Mouse (Mus musculus) frontal cortex, postnatal 14 days (tissue): ENCODE measurements around the gene Map2k4.

Experiments
- DNase-seq, 2 experiments: peaks; one replicate each; pipeline ENCODE4 v3.0.0; 2022; ENCODE audit warnings: low spot score in 2 of 2

The Map2k4 gene

GRCm38 (mm10) chr11:65712754-65713306, 75.3 kb downstream of the Map2k4 start:
- DNase-seq = no peak

GRCm38 (mm10) chr11:65706784-65707183, 81.3 kb downstream of the Map2k4 start:
- DNase-seq = no peak

DNA sequence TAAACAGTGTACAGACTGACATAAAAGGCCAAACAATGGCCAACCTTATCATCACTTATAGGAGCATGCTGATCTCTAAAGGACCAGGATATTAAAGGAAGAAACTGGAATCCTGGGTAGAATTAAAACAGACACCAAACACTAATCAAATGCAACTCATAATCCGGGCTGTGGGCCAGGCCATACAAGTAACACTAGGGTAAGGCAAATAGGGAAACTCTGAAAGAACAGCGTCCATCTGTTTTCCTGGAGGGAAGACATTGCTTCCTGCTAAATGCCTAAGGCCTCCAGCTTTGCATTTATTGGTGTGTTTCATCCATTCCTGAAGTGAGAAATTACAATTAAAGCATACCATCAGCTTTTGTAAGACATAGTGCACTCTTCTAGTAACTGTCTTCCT, 81.9 kb downstream of the Map2k4 start:
- no peak for DNase-seq

DNA sequence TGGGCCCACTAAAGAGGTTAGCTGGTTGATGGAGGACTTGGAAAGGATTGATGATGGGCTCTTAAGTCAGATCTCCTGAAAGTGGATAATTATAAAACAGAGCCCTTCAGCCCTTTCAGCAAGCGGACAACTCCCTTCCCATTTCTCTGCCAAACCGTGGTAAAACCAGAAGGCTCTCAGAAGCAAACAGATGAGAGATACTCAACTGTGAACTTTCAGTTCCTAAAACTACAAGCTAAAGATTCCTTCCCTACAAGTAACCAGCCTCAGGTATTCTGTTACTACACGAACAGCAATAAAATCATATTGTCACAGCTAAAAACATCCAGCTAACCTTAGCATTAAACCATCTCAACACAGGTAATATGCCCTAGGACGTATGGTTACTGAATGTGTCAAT, 83.2 kb downstream of the Map2k4 start:
- no peak for DNase-seq

- peak in 1 of 2 experiments; percentile 32 for DNase-seq
These were observed 109.2 kb downstream of the Map2k4 start for GRCm38 (mm10) chr11:65678824-65679402.

DNA sequence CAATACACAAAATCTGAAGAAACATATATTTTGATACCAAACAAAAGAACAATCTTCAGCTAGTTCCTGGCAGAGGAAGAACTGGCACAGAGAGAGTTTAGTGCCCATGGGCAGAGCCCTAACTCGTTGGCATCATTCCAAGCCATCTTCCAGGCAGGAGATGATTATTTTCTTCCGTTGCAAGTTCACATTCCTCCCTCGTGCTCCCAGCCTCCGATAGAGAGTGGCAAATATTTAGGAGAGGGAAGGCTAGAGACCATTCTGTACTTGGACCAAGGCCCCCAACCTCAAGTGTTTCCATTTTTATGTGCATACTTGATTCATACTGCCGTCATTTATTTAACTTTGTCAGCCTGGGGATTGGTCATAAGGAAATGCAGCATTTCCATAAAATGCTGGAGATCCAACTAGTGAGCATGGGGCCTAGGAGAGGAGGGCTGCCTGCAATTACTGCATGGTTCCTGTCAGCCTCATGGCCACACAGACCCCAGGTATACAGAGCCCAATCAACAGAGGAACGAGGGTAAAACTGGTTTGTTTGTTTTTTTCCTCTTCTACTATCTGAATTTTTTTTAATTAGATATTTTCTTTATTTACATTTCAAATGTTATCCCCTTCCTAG, 120.6 kb downstream of the Map2k4 start:
- DNase-seq = no peak

- DNase-seq = no peak
These were observed 123.2 kb downstream of the Map2k4 start for GRCm38 (mm10) chr11:65664903-65665302.

DNA sequence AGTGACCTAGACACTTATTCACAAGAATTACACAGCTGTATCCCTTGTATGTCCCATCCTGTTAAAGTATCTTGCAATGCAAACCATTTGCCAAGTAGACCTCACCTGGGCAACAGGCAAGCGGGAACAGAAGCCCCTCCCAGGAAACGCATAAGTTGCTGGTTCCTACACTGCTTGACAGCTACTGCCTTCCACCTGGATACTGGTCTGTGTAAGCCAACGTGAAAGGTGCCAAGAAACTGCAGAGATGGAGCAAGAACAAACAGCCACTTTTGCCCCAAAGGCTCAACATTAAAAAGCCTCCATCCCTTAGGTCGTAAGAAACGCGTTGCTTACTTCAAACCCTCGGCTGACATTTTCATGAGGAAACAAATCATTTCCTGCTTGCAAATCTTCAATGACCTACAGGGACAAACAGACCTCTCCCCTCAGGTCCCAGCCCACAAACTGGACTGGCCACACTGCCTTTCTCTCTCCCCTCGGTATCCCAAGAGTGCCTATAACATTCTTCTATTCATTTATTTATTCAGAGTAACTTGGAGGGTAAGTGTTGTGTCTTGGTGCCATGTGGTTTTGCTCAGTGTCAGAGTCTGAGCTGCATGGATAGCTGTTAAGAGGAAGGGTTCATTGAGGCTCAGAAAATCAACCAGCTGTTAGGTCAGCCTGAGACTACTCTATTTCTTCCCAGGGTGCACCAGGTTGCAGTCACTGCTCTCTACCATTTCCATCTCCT, 126.1 kb downstream of the Map2k4 start:
- no peak for DNase-seq

DNA sequence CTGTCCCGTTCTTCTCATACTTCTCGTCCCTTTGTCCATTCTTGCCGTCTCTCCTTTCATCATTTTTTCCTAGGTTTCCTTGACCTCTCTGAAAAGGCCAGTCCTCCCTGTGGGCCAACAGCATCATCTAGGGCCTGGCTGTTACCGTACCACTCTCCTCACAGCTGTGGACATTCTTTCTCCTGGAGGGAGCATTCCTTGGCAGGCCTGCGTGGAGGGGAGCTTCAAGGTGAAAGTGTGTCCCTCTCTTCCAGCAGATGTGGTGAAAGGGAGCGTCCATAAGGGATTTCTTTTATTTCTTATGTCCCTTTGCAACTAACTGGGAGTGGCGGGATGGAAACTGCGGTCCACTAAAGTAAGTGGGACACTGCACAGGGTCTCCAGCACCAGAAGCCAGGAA, 134.2 kb downstream of the Map2k4 start:
- DNase-seq = no peak

- DNase-seq = no peak
These were observed 136.7 kb downstream of the Map2k4 start for GRCm38 (mm10) chr11:65651426-65651825.

GRCm38 (mm10) chr11:65649956-65650715, 138.0 kb downstream of the Map2k4 start:
- DNase-seq = no peak

DNA sequence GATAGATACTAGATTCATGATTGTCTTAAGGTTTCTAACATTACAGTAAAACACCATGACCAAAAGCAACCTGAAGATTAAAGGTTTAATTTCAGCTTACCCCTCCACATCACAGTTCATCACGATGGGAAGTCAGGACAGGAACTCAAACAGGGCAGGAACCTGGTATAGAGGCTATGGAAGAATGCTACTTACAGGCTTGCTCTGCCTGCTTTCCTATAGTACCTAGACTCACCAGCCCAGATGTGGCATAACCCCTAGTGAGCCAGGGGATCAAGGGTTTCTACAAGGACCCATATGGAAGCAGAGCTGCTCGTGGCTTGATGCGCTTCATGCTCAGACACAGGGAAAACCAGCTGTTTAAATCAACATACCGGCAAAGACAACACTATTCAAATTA, 138.6 kb downstream of the Map2k4 start:
- DNase-seq = no peak

GRCm38 (mm10) chr11:65646314-65646713, 141.8 kb downstream of the Map2k4 start:
- no peak for DNase-seq

GRCm38 (mm10) chr11:65644539-65644938, 143.6 kb downstream of the Map2k4 start:
- DNase-seq = no peak

DNA sequence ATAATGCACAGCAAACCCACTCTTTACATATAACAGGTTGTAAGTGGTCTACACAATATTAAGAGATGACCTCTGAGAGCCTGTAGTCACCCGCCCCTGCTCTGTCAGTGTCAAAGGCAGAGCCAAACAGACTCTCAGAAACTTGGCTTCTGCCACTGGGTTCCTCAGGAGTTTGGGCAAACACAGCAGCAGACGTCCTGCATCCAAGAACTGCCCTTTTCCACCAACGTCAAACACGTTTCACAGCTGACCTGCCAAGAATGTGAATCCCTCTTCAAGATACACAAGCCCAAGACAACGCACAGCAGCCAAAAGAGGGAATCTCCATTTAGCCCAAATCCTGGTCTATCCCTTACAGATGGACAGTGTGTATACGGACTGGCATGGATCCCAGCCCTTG, 147.8 kb downstream of the Map2k4 start:
- DNase-seq = no peak
